Mouse (Mus musculus): ENCODE data around the gene Tulp1. TPM values are rescaled to one million over a fixed set of nuclear protein-coding genes. Genes with fewer than 3 reads are reported as not detected.
"Not testable (repeated sequence)": the region's sequence is repeated elsewhere in the genome, so short reads cannot be mapped to it uniquely, and the experiment has no call there.

Gene Tulp1
- not detected in 2 replicates for total RNA-seq (2015; ENCODE audit: low replicate concordance)
- 0.28 TPM in 1 of 2 replicates, not detected in the other for total RNA-seq (2017; ENCODE audit: low replicate concordance)

DNA sequence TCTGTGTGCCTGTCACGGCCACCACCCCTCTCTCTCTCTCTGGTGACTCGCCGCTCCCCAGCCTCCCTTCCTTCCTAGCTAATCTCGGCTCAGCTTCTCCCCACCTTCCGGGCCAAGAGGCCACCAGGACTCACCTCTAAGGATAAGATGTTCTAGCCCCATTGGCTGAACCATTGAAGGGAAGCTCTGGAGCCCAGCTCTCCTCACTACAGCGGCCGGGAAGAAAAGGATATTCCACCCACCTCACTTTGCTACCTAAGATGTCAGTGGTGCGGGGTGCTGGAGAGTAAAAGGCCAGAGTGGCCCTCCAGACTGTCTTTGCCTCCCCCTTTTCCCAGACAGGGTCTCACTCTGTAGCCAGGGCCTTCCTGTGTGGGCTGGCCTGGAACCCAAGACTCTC lies at the start of gene Tulp1:
Tulp1 (minus strand) TSS at position 101 of the 400 bp plus-strand sequence.
- no peak for ATAC-seq (replicated peaks; ENCODE audit: low FRiP score, poor library complexity, severe bottlenecking)

DNA sequence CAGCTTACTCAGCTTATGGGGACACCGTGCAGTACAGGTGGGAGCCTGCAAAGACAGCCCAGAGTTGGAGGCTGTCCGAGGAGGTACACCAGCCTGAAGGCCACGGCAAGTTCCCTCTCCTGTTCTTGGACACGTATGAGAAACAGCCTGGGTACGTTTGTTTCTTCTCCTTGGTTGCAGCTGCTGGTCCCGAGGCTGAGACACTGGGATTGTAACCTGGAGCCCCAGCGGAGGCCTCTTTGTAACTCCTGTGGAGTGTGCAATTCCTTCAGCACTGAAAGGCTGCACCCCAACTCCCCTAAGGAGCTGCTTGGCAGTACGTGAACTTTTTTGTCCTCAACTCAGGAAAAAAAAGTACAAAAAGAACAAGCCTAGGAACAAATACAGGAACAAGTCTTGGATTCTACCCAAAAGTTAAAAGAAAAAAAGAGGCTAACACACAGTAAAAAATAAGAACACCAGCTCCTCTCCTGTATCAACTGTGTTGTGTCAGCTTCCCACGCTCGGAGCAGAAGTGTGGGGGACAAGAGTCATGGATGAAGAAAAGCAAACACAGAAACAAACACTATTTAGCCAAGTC lies 46.4 kb upstream of the Tulp1 start:
- ATAC-seq (replicated peaks; ENCODE audit: low FRiP score, poor library complexity, severe bottlenecking) = no peak

DNA sequence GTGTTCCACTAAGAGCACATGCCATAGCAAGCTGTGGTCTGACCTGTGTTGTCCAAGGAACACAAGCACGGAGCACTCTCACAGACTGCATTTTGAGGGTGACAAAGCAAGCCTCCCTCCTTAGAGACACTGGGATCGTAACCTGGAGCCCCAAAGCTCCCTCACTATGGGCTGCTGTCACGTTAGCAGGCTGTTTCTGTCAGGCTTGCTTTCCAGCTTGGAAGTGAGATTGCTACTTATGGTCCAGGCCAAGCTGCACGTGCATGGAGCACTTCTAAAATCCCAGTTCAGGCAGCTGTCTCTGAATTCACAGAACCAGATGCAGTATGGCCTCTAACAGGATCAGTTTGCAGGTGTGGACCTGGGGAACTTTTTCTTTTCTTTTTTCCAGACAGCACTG lies 45.7 kb upstream of the Tulp1 start:
- no peak for ATAC-seq (replicated peaks; ENCODE audit: low FRiP score, poor library complexity, severe bottlenecking)

DNA sequence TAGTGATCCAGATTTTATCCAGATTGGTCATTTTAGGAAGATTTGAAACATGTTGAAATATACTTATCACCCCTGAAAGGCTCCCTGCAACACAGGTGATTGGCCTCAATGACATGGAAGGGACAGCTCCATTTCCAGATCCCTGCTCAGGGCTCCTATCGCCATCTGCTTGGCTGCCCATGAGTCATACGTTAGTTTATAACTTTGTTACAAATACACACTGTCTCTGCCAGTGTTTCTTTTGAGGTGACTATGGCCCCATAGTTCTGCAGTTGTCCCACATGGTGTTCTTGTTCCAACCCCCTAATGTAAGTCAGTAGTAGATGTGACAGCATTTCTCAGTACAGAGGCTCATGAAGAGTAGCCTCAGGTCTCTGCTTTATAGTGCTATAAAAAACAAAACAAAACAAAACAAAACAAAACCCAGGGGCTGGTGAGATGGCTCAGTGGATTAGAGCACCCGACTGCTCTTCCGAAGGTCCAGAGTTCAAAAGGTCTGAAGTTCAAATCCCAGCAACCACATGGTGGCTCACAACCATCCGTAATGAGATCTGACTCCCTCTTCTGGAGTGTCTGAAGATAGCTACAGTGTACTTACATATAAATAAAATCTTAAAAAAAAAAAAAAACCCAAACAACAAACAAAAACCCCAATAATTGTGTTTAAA lies 43.4 kb upstream of the Tulp1 start:
- ATAC-seq (replicated peaks; ENCODE audit: low FRiP score, poor library complexity, severe bottlenecking) = no peak

DNA sequence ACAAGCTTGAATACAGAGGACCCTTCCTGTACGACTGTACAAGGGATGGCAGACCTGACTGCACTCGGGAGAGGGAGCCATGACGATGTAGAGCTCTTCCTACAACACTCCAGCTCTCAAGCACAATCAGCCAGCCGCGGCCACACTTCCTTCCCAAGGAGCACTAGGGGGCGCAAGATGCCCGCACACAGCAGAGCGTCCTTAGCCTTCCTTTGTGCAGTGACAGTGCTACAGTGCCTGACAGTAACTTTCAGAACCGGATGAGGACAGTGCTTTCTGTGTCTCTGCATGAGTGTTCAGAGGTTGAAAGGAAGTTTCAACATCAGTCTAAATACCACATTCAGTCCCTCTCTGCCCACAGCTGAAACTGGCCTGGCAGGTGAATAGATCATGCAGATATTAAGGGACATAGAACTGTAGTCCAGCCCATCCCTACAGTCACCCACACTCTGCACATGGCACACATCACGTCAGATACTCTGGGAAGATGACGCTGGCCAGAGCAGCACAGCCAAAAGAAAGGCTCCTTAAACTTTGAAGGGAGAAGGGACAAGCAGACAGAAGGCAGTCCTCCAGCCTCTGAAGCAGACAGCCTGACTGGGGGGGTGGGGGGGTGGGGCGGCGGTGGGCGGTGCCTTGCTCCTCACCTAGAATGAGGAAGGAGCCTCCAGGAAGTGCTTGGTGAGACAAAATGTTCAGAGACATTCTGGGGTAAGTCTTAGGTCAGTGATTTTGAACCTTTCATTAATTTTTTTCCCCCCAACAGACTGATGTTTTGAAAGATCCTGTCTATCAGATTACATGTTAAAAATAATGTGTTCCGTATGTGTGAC lies 42.6 kb upstream of the Tulp1 start:
- no peak for ATAC-seq (replicated peaks; ENCODE audit: low FRiP score, poor library complexity, severe bottlenecking)

DNA sequence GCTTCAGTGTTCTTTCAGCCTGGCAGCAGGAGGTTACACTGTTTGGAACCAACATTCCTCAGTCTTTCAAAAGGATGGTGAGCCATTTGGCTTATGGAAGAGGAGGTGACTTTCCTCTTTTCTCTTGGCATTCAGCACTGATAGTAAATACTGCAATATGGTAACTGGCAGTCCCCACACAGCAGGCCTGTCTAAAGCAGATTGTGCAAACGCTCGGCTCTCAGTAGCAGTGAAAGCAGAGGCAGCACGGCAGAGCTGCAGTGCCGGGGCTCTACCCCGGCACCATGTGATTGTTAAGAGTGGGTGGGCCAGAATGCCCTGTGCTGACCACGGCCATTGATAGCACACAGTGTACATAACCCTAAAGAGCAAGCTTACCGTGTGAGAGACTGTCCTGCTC lies 41.4 kb upstream of the Tulp1 start:
- no peak for ATAC-seq (replicated peaks; ENCODE audit: low FRiP score, poor library complexity, severe bottlenecking)

DNA sequence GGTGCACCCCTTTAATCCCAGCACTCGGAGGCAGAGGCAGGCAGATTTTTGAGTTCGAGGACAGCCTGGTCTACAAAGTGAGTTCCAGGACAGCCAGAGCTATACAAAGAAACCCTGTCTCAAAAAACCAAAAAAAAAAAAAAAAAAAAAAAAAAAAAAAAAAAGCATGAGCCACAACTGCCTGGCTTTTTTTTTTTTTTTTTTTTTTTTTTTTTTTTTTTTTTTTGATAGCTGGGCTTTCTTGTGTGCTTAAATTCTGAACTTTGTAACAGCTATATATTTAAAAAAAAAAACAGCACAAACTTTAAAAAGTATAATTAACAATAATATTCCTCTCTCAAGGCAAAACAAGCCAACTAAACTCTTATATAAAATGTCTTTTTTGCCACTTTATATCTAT lies 39.7 kb upstream of the Tulp1 start:
- not testable (repeated sequence) for ATAC-seq (replicated peaks; ENCODE audit: low FRiP score, poor library complexity, severe bottlenecking)

DNA sequence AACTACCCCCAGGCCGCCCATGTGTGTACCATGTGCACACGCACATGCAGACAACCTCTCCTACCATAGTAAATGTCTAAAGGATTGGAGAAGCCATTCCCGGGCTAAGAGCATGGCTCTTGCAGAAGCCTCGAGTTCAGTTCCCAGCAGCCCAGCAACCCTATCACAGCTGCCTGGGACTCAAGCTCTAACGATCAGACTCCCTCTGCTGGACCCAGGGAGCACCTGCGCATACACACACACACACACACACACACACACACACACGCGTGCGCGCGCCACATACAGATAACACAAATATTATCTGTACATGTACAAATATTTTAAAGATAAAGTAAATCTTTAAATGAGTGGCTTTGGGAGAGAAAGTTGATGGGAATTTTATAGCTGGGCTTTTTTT lies 39.3 kb upstream of the Tulp1 start:
- ATAC-seq (replicated peaks; ENCODE audit: low FRiP score, poor library complexity, severe bottlenecking) = no peak

DNA sequence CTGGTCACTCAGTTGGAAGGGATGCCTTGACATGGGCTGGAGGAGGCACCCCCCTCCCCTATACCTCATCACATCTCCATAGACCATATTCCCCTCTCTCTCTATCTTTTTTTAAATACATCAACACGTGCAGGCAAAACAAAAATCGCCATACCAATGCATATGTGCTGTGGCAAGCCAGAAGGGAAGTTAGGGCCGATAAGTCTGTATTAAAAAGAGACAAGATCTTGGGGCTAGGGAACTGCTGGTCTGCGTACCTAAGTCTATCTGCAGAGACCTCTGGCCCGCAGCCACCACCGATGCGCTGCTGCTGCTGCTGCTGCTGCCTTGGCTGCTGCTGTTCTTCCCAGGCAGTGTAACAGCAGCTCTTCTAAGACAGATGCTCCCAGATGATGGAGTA lies 30.0 kb upstream of the Tulp1 start:
- ATAC-seq (replicated peaks; ENCODE audit: low FRiP score, poor library complexity, severe bottlenecking) = no peak

DNA sequence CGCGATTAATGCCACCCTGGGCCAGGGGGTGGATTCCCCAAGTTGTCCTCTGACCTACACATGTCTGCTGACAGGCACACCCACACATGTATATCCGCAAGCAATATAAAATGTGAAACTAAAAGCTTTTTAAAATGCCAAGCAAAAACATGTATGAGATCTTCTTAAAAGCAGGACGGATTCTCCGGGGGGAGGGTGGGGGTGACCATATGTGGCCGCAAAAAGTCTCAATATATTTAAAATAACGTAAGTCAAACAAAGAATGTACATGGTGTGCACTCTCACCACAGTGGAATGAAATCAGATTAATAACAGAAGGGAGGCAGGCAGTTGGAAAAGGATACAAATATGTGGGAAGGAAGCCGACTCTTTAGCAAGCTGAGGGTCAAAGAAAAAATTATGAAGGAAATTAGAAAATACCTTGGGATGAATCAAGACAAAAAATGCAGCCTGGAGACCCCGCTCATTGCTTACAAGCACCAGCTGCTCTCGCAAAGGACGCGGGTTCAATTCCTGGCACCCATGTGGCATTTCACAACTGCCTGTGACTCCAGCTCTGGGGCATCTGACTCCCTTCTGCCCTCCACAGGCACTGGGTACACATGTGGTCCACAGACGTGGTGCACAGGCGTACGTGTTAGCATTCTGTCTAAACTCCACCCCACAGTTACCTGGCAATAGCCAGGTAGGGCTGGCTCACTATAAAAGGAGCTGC lies 29.2 kb upstream of the Tulp1 start:
- no peak for ATAC-seq (replicated peaks; ENCODE audit: low FRiP score, poor library complexity, severe bottlenecking)

DNA sequence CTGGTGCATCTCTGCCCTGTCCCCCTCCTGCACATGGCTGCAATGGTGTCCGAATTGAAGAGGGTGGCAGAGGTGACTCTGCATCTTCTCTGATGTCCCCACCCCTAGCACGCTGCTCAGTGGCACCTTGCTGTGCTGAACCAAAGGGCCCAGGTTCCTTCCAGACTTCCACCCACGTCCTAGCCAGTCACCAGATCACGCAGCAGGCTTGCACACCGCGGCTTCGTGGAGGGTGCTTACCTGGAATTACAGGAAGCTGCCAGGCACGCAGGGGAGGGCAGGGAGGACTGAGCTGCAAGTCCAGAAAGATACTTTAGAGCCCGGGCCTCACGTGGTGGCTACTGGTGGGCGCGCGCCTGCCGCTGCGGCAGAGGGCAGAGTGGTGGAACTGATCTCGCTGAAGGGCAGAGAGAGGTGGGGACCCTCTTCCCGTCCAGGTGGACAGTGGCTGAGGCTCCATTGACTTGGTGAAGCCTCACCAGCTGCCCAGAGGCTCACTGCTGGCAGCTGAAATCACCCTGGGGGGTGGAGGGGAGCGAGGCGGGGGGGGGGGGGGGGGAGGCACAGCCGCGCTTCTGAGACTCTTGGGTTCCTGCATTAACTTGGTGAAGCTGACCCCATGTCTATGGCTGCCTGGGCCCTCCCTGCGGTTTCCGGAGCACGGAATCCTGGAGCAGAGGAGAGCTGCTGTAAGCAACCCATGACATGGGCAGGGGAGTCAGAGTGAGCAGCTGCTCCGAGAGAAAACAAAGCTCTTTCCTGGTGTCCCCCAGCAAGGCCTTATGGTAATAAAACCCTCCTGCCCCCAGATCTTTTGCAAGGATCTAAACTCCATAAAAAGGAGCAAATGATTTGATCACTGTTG lies 26.8 kb upstream of the Tulp1 start:
- no peak for ATAC-seq (replicated peaks; ENCODE audit: low FRiP score, poor library complexity, severe bottlenecking)

DNA sequence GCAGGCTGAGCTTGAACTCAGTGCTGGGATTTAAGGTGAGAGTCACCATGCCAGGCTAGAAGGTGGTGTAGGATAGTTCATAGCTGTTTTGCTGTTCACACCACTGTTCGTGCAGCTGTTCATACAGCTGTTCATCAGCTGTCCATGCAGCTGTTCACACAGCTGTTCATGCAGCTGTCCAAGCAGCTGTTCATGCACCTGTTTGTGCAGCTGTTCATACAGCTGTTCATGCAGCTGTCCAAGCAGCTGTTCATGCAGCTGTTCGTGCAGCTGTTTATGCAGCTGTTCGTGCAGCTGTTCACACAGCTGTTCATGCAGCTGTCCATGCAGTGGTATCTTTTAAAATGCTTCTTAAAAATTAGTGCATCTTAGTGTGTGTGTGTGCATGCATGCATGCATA lies 23.5 kb upstream of the Tulp1 start:
- no peak for ATAC-seq (replicated peaks; ENCODE audit: low FRiP score, poor library complexity, severe bottlenecking)

DNA sequence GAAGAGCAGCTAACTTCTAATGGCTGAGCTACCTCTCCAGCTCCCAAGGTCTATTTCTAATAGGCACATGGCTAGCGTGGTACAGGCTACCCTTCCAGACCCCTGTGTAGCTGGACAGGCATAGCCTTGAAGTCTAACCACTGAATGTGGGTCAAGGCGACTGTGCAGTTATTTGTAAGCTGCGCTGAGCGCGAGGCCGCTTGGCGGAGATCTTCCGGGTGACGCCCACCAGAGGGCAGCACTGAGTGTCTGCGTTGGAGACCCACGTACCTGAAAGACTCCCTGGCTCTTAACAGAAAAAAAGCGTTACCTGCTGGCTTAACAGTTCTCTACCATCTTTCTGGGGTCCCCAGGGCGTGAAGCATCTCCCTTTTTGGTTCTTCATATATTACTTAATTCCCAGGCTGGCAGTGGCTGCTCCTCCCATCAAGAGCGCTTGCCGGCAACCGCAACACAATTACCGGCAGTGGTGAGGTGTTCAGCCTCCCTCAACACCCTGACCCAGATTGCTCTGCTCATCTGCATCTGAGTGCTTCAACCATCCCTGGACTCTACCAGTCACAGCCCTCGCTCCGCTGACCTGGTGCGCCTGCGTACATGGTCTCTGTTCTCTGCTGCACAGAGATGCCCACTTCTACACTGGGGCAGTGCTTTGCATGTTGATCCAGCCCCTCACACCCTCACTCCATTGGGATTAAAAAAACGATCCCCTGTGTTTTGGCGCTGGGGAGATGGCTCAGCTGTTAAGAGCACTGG lies 21.3 kb upstream of the Tulp1 start:
- ATAC-seq (replicated peaks; ENCODE audit: low FRiP score, poor library complexity, severe bottlenecking) = no peak; the same call in 1 of the 2 replicates

DNA sequence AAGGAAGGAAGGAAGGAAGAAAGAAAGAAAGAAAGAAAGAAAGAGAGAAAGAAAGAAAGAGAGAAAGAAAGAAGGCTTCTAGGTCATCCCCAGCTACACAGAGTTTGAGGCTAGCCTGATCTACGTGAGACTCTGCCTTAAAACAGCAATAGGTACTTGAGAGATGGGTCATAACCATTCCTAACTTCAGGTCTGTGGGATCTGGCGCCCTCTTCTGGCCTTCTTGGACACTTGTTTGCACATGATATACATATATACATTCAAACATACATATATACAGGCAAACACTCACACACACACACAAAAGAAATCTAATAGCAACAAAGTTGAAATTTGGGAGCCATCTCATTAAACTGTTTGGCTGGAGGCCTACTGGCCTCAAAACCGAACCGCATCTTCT lies 19.3 kb upstream of the Tulp1 start:
- ATAC-seq (replicated peaks; ENCODE audit: low FRiP score, poor library complexity, severe bottlenecking) = no peak

DNA sequence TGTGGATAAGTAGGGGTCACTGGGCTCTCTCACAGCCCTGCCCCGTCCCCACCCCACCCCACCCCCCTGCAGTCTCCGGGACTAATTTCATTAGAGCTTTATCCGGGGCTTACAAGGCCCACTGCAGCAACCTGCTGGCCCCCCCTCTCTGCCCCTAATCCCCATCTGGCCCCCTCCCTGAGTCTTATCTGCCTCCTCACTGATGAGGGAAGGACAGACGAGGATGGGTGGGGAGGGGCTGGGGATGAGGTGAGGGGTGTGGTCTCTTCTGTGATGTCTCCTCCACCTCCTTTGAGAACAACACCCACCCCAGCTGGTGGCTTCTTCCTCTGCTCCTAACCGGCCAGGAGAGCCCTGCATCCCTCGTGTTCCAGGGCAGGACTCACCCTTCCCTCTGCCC lies 15.2 kb upstream of the Tulp1 start:
- no peak for ATAC-seq (replicated peaks; ENCODE audit: low FRiP score, poor library complexity, severe bottlenecking)

DNA sequence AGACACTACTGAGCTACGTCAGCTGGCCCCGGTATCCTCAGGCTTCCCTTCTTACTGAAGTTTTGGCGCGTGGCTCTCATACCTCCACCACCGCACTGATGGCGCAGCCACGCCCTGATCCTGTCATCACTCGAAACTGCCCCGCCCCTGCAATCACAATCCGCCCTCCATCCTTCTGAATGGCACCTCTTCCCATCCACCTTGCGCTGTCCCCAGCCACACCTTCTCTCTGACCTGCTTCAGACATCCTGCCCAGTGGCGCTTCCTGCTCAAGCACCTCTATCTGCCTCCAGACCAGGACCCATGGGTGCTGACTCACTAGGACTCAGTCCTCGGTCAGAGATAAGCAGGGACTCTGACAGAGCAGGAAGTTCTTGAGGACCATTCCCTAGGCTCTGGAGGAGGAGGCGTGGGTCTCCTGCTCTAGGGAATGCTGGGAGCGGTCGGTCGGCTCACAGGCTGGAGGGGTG lies 10.6 kb upstream of the Tulp1 start:
- no peak; the same call in 1 of the 2 replicates for ATAC-seq (replicated peaks; ENCODE audit: low FRiP score, poor library complexity, severe bottlenecking)

DNA sequence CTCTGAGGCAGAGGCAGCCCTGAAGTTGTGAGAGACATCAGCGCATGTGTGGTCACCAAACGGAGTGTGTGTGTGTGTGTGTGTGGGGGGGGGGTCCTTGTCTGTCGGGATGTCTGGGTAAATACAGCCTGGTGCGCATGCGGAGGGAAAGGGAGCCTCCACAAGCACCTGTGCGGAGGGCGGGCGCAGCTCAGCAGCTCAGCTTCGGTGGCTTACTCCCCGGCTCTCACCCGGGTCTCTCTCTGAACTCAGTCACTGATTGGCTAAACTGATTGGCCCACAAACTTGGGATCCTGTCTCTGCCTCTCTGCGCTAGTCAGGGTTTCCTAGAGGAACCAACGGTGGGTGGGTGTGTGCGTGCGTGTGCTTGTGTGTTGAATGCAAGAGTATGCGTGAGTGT lies 9.5 kb upstream of the Tulp1 start:
- ATAC-seq (replicated peaks; ENCODE audit: low FRiP score, poor library complexity, severe bottlenecking) = no peak

DNA sequence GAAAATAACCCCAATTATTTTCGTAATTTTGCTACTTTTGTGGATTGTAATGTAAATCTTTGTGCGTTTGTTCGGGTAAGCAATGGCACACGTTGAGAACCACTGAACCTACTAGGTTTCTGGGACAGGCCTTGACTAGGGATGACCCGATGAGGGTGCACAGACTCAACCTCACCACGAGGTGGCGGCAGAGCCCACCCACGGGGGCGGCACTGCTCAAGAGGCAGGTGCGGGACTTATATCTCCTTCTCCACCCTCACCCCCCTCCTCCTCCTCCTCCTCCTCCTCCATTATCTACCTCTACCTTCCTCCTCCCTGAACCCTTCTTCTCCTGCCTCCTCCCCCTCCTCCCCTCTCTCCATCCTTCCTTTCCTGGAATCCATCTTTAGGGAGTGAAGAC lies 8.8 kb upstream of the Tulp1 start:
- ATAC-seq (replicated peaks; ENCODE audit: low FRiP score, poor library complexity, severe bottlenecking) = peak; percentile 86

DNA sequence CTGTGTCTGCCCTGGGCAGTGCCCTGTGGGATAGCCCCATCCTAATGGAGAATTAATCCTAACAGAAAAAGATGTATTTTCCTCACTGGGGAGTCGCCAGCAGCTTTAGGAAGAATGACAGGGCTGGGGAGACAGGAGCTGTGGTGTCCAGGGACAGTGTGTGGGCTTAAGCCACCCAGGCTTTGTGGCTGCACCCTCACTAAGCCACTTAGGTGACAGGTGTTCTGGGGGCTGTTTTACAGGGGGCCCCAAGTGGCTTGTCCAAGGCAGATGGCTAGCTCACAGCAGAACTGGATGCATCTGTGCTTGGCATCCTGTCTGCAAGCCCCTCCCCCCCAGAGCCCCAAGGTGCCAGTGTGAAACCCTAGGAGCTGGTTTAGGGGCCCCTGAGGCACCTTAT lies 6.9 kb upstream of the Tulp1 start:
- no peak for ATAC-seq (replicated peaks; ENCODE audit: low FRiP score, poor library complexity, severe bottlenecking)
